Mouse (Mus musculus): ENCODE measurements around the gene Gm7995. TPM values are rescaled to one million over a fixed set of nuclear protein-coding genes. Genes with fewer than 3 reads are reported as not detected.
"Not testable (repeated sequence)": the region's sequence is repeated elsewhere in the genome, so short reads cannot be mapped to it uniquely, and the experiment has no call there.

Gene Gm7995
- not detected for total RNA-seq (2021)
- long read RNA-seq, experiment 1, result 0 reads
- long read RNA-seq, experiment 2, result 0 reads

GRCm38 (mm10) chr14:42309910-42310309 is at the start of gene Gm7995:
TSS of gene Gm7995 (plus strand) at chr14:42310210.
- H3K27ac ChIP-seq; H3K4me3 ChIP-seq; intact Hi-C loops (cut with DNase I); DNase-seq: not testable (repeated sequence)

- DNase-seq; intact Hi-C loops (cut with DNase I); H3K27ac ChIP-seq; H3K4me3 ChIP-seq: not testable (repeated sequence)
Observed at GRCm38 (mm10) chr14:42297258-42297657, 12.8 kb upstream of the Gm7995 start, which contains the start of gene Gm9611. TSS of gene Gm9611 (minus strand) at chr14:42297358.

Small RNA genes within 50 kb of the gene (microRNA-seq; reads per million reads assigned to microRNA genes)
- gene Gm25208 (not detected), gene Gm25892 (not detected)

Other genes starting within 250 kb of the Gm7995 start
- not detected for gene Gm7951, start 192.8 kb upstream of the Gm7995 start, total RNA-seq (2021)
- not detected for gene Gm17027, start 147.6 kb upstream of the Gm7995 start, total RNA-seq (2021)
- gene Gm3573, start 119.4 kb upstream of the Gm7995 start, total RNA-seq (2021), result not detected
- not detected for gene Gm17026, start 50.2 kb upstream of the Gm7995 start, total RNA-seq (2021)
- gene Gm9611, start 12.9 kb upstream of the Gm7995 start, total RNA-seq (2021), result not detected
- not detected for gene Gm8005, start 129.5 kb downstream of the Gm7995 start, total RNA-seq (2021)
- not detected for gene Gm8011, start 153.7 kb downstream of the Gm7995 start, total RNA-seq (2021)
- not detected for gene Gm8020, start 192.1 kb downstream of the Gm7995 start, total RNA-seq (2021)
- not detected for gene Gm8024, start 214.1 kb downstream of the Gm7995 start, total RNA-seq (2021)